Mouse (Mus musculus) kidney, postnatal 0 days (tissue): ENCODE results near the gene Tusc2. TPM values are rescaled to one million over a fixed set of nuclear protein-coding genes. Genes with fewer than 3 reads are reported as not detected.

Experiments used
- ATAC-seq: fragments of 200-750 bp; cut with Nextera tagmentation; replicated peaks from 2 replicates; pipeline ENCODE4 v1.8.0; 2017; ENCODE audit warnings: low read depth, moderate number of reproducible peaks, moderate TSS enrichment, moderate library complexity; ENCODE audit not compliant: low FRiP score
- DNase-seq: peaks from one replicate; pipeline ENCODE4 v3.0.0-alpha.2; 2016; ENCODE audit warnings: low spot score
- H3K27ac ChIP-seq: fragments of 300-500 bp; sonication (generic); 2 replicates; pipeline ENCODE4 v1.5.1; 2014; ENCODE audit warnings: mild to moderate bottlenecking
- H3K27me3 ChIP-seq: fragments of 300-500 bp; sonication (generic); 2 replicates; pipeline ENCODE4 v1.6.1; 2014; ENCODE audit warnings: low read length, mixed read lengths; ENCODE audit not compliant: insufficient read depth
- H3K36me3 ChIP-seq: fragments of 300-500 bp; sonication (generic); 2 replicates; pipeline ENCODE4 v1.6.1; 2014; ENCODE audit warnings: low read length, mixed read lengths; ENCODE audit not compliant: insufficient read depth
- H3K4me1 ChIP-seq: fragments of 300-500 bp; sonication (generic); replicated peaks from 2 replicates; pipeline ENCODE4 v1.6.1; 2014; ENCODE audit warnings: antibody characterized with exemption, low read length, mixed read lengths; ENCODE audit not compliant: insufficient read depth
- H3K4me2 ChIP-seq: fragments of 300-500 bp; sonication (generic); 2 replicates; pipeline ENCODE4 v1.6.1; 2014; ENCODE audit warnings: mild to moderate bottlenecking, low read length, moderate library complexity, mixed read lengths
- H3K4me3 ChIP-seq: fragments of 300-500 bp; sonication (generic); replicated peaks from 2 replicates; pipeline ENCODE4 v1.5.1; 2014; ENCODE audit warnings: low read depth, low read length
- H3K9ac ChIP-seq: fragments of 300-500 bp; sonication (generic); 2 replicates; pipeline ENCODE4 v1.6.1; 2014; ENCODE audit warnings: low read depth, low read length
- H3K9me3 ChIP-seq: fragments of 300-500 bp; sonication (generic); replicated peaks from 2 replicates; pipeline ENCODE4 v1.6.1; 2016; ENCODE audit warnings: low read length, inconsistent platforms, mixed read lengths
- CTCF ChIP-seq: IDR thresholded peaks from 2 replicates; pipeline ENCODE4 v1.5.1; 2016; ENCODE audit warnings: antibody characterized with exemption, low read depth, mild to moderate bottlenecking, moderate library complexity
- WGBS: fragments of 180-500 bp; shearing (Covaris S2); extraction: QIAGEN DNeasy Blood & Tissue Kit; methylation state at CpG from one replicate; pipeline ENCODE4 v1.1.7; 2014; 5-methylcytosine and 5-hydroxymethylcytosine counted together
- polyA plus RNA-seq: library from polyadenylated mRNA; unstranded; fragments of >200 nt; fragmentation: Nextera tagmentation; extraction: Ambion mirVana; gene quantifications from 2 replicates; pipeline ENCODE4 v1.2.1, GENCODE M21; 2015

The Tusc2 gene
- polyA plus RNA-seq, 1 experiment from 2014 or later = 53.0 TPM

DNA sequence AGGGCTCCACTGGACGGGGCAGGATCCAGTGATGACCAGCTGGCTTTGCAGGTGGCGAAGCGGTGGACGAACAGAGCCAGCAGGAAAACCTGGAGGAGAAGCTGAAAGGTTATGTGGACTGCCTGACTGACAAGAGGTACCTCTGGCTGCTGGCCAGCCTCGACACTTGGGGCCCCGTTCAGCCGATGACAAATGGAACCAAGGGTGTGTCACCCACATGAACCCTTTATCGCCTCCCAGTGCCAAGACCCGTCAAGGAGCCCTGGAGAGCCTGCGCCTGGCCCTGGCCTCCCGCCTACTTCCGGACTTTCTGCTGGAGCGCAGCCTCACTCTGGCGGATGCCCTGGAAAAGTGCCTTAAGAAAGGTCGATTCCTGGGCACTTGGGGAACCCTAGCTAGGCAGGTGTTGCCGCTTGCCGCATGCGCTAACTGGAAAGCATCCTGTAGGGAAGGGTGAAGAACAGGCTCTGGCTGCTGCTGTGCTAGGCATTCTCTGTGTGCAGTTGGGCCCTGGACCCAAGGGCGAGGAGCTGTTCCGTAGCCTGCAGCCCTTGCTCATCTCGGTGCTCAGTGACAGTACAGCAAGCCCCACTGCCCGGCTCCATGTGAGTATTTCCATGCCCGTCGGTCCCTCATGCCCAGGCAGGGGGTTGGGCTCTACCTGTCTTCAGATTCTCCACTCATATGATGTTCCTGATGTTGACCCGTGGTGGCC lies 27.2 kb downstream of the Tusc2 start:
- DNase-seq = no peak
- 83% methylated on average over 25 of the region's 25 CpGs for WGBS
- H3K36me3 ChIP-seq = peaks cover 34% of the 10 kb centered on the region

GRCm38 (mm10) chr9:107590773-107591060 lies 27.7 kb downstream of the Tusc2 start:
- no peak for DNase-seq
- Histone ChIP-seq H3K4me3 (no peak overlapping the region), H3K36me3 (peaks cover 34% of the 10 kb centered on the region)

More for the DNA sequence above, 27.2 kb downstream of the Tusc2 start:
- Histone ChIP-seq H3K4me1 (peaks cover 12% of the 10 kb centered on the region), H3K9ac (no peak overlapping the region), H3K27ac (no peak overlapping the region), H3K4me3 (no peak overlapping the region), H3K9me3 (no peaks in the 10 kb centered on the region), H3K4me2 (no peak overlapping the region), H3K27me3 (no peaks in the 10 kb centered on the region)
- ATAC-seq = no peak
- TF ChIP-seq CTCF = no peak

DNA sequence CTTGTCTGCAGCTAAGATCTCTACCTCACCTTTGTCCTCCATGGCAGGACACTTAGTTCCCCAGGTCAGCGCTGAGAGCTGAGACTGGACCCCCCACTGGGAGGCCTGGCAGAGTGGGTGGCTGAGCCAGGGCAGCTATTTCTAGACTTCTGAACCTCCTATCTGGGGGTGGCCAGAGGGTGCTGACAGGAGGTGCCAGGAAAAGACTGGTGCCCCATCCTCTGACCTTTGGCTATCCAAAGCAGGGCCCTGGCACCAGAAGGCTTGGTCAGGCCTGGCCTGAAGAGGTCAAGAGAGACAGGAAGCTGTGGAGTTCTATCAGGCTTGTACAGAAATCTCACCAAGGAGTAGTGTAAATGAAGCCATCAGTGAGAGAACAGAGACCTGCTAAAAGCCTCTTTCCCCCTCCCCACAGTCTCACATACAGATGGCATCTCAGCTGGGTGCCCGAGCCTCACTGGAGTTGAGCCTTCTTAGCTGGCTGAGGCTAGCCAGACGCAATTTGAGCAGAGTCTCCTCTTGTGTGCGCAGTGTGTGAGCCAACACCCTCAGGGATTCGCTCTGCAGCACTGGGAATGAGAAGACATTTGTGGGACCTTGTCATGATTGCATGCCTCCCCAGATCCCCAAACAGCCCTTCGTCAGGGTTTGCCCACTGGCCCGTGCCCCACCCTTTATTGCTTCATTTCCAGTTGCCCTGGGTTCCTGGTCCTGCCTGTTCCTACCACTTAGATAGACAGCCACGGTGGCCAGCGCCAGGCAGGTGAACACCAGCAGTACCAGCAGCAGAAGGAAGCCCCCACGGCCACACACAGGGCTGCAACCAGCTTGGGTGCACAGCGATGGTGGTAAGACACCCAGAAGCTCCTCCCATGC lies 30.3 kb downstream of the Tusc2 start:
- no peak overlapping the region for H3K4me2 ChIP-seq
- no peak overlapping the region for H3K27ac ChIP-seq
- peaks cover 34% of the 10 kb centered on the region for H3K36me3 ChIP-seq
- H3K4me1 ChIP-seq = peaks cover 7% of the 10 kb centered on the region
- no peak for TF ChIP-seq CTCF
- H3K9ac ChIP-seq = no peak overlapping the region
- no peaks in the 10 kb centered on the region for H3K9me3 ChIP-seq
- ATAC-seq (no peak), DNase-seq (no peak)
- no peaks in the 10 kb centered on the region for H3K27me3 ChIP-seq
- no peak overlapping the region for H3K4me3 ChIP-seq
- WGBS = 82% methylated on average over 11 of the region's 11 CpGs

More at GRCm38 (mm10) chr9:107590773-107591060, 27.7 kb downstream of the Tusc2 start:
- H3K9me3 ChIP-seq = no peaks in the 10 kb centered on the region
- no peaks in the 10 kb centered on the region for H3K27me3 ChIP-seq
- H3K27ac ChIP-seq = no peak overlapping the region
- no peak overlapping the region for H3K9ac ChIP-seq
- TF ChIP-seq CTCF = no peak
- no peak for ATAC-seq
- H3K4me2 ChIP-seq = no peak overlapping the region
- peaks cover 12% of the 10 kb centered on the region for H3K4me1 ChIP-seq
- WGBS = 84% methylated on average over 6 of the region's 6 CpGs

- H3K4me2 ChIP-seq = no peak overlapping the region
- H3K9ac ChIP-seq = no peak overlapping the region
- no peak overlapping the region for H3K4me3 ChIP-seq
- 72% methylated on average over 8 of the region's 8 CpGs for WGBS
- no peaks in the 10 kb centered on the region for H3K9me3 ChIP-seq
- no peak for TF ChIP-seq CTCF
- DNase-seq (no peak), ATAC-seq (no peak)
- peaks cover 34% of the 10 kb centered on the region for H3K36me3 ChIP-seq
- H3K27me3 ChIP-seq = no peaks in the 10 kb centered on the region
- no peak overlapping the region for H3K27ac ChIP-seq
- H3K4me1 ChIP-seq = no peaks in the 10 kb centered on the region
Observed at GRCm38 (mm10) chr9:107594281-107595062, 31.4 kb downstream of the Tusc2 start.

DNA sequence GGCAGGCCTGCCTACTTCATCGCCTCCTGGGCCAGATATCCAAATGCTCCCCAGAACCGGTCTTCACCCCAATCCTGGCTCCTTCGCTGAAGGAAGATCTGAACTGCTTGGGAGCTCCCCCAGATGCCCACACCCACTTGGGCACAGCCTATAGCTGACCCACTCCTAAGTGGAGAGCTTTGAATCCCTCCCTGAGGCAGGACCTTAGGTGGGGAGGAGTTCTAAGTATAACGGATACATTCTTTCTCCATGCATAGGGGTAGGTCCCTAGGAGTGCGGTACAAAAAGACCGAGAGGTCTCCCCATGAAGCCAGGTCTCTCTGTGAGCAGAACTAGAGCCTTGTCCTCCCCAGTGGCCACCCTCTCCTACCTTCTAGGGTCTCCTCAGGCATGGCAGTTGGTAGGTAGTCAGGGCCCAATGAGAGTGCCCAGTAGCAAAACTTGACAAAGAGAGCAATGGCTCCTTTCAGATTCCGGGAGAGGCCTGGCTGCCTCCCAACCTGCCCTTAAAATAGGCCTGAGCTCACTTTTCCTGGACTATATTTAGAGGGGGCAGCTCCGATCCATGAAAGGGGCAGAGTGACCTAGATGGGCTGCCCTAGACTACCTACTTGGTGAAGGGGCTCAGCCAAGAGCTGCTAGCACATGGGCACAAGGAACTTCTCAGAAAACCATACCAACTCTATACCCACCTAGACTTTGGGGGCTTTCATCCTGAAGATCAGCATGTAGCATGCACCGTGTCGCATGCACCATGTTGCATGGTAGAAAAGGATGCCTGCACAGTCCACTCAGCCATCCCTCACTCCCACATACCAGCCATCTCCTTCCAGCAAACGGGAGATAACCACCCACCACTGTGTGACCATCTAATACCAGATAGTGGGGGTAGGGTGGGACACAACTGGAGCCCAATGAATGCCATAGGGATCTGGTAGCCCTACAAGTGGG lies 33.8 kb downstream of the Tusc2 start:
- Histone ChIP-seq H3K27me3 (no peaks in the 10 kb centered on the region), H3K9ac (no peak overlapping the region), H3K4me2 (no peak overlapping the region), H3K27ac (no peak overlapping the region), H3K36me3 (peaks cover 24% of the 10 kb centered on the region), H3K9me3 (no peaks in the 10 kb centered on the region), H3K4me3 (no peak overlapping the region), H3K4me1 (no peaks in the 10 kb centered on the region)
- ATAC-seq (no peak), DNase-seq (no peak)
- 86% methylated on average over 11 of the region's 11 CpGs for WGBS
- no peak for TF ChIP-seq CTCF
